Mouse (Mus musculus): ENCODE measurements at regions not wholly inside any gene's neighbourhood (a gene's known extent, or its start where the extent isn't known, plus 50 kb on each side); places are given as distances from the start of the nearest gene placed in this dataset.

DNA sequence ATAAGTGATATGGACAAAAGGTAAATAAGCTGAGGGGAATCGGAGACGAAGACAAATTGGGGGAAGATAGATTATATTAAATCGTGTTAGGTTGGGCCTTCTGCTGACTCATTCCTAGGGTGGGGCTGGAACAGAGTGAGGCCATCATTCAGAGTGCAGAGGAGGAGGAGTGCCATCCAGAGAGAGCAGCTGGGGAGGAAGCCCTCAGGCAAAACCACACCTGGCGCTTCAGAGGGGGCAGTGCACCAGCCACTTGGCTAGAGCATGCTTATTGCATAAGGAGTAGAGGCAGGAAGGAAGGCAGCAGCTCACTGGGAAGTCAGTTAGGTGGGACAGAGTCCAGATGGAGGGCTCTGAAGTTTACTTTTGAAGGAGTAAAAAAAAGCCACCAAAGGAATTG, 51.0 kb upstream of the Bank1 start:
- peak; percentile 42 for TF ChIP-seq MAFK (IDR thresholded peaks at IDR 0.05; ENCODE audit: insufficient read depth, low read depth, low read length)
- no peak for TF ChIP-seq CHD2 (IDR thresholded peaks at IDR 0.05; ENCODE audit: low read depth, low read length)
- no peak for TF ChIP-seq ZNF384 (IDR thresholded peaks at IDR 0.05; ENCODE audit: low read depth, low read length)
- TF ChIP-seq HCFC1 (IDR thresholded peaks at IDR 0.05; ENCODE audit: borderline replicate concordance, insufficient read depth, low read length) = no peak

All from ES-E14 (cell line).